Mouse (Mus musculus) Patski (cell line): Measurements from ENCODE around the gene Zdhhc14. TPM values are rescaled to one million over a fixed set of nuclear protein-coding genes. Genes with fewer than 3 reads are reported as not detected.
A peak's percentile ranks its signal among the peaks of the same experiment; 100 is the strongest.

Experiments used
- ATAC-seq: fragments of 100-300 bp; one replicate; pipeline ENCODE4 v1.8.0; 2021
- CTCF ChIA-PET: fragments of 350-600 bp; sonication (Branson Sonifier 250); formaldehyde crosslinking; loops from one replicate; lab custom pipeline; 2022; ENCODE audit warnings: inconsistent platforms; lab: Charles Lee
- POLR2A ChIA-PET: fragments of 350-600 bp; sonication (Branson Sonifier 250); formaldehyde crosslinking; loops from one replicate; lab custom pipeline; 2022; ENCODE audit warnings: antibody characterized with exemption, inconsistent platforms; lab: Charles Lee
- DNase-seq: peaks from one replicate; pipeline ENCODE4 v3.0.0-alpha.2; 2011; ENCODE audit warnings: low read depth, low spot score
- H3K27me3 ChIP-seq: fragments of 371-371 bp; one replicate; pipeline ENCODE4 v1.5.1; 2021
- CTCF ChIP-seq: fragments of 100-300 bp; IDR thresholded peaks from one replicate; pipeline ENCODE4 v1.5.1; 2021
- in situ Hi-C: fragments of 300-500 bp; cut with MboI; formaldehyde crosslinking; loops from 3 replicates; pipeline ENCODE4 v1.11.1; 2018; ENCODE audit warnings: low pct_unique_long_range_greater_than_20kb, mixed read lengths
- polyA plus RNA-seq: library from polyadenylated mRNA; unstranded; gene quantifications from one replicate; pipeline ENCODE4 v1.2.3, GENCODE M21; 2021

Zdhhc14 gene
- polyA plus RNA-seq, 1 experiment from 2014 or later = 2.4 TPM

DNA sequence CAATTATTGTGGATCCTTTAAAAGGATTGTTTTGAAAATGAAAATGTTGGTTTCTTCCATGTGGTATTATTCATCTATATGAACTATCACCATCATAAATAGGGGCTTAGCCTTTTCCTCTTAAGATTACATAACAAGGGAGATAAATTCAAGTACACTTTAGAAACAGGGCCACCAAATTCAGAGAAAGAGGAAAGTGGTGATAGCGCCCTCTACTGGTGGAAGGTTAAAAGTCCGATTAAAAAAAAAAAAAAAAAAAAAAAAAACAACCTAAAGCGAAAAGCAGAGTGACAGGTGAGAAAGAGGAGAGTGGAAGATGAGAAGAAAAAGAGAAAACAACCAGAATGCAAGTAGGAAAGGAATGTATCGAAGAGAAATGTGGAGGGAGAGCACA is 256.1 kb downstream of the Zdhhc14 start:
- no peak for ATAC-seq
- DNase-seq = no peak
- in situ Hi-C loops = loop anchor here (5.0 kb wide), 2 partner anchors 186 to 306 kb away; partner anchors contain the start of gene Tmem242
- H3K27me3 ChIP-seq = no peaks in the 10 kb centered on the region
- ChIA-PET CTCF (interaction anchor here (0.9 to 2.1 kb wide), 5 partner anchors 289 to 319 kb away, joined by 3 to 6 read pairs (median 4); partner anchors contain the start of gene Tmem242), POLR2A (interaction anchor here (0.7 to 1.0 kb wide), 2 partner anchors 309 to 400 kb away, joined by 3 to 6 read pairs; no protein-coding TSS in a partner anchor)
- peak; percentile 48 for TF ChIP-seq CTCF

DNA sequence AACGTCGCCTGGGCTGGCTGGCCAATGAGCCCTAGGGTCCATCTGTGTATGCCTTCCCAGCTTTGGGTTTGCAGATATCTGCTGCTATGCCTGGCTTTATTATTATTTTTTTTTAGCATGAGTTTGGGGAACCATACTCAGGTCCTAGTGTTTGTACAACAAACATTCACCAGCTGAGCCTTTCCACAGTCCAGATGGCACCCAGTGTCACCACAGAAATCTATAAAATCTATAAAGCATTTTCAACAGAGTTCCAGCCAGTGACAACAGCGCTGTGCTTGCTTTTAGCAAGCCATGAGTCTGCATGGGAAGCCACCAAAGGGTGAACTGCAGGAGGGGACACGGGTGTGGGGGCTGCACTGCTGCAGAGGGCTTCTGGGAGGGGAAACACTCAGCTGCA is 257.9 kb downstream of the Zdhhc14 start:
- no peak for TF ChIP-seq CTCF
- ChIA-PET POLR2A (no interaction called here), CTCF (interaction anchor here (1.8 to 5.2 kb wide), 2 partner anchors 309 to 321 kb away, joined by 11 to 38 read pairs; partner anchors contain the start of gene Tmem242)
- no peaks in the 10 kb centered on the region for H3K27me3 ChIP-seq
- DNase-seq (no peak), ATAC-seq (no peak)
- in situ Hi-C loops = no loop called here

DNA sequence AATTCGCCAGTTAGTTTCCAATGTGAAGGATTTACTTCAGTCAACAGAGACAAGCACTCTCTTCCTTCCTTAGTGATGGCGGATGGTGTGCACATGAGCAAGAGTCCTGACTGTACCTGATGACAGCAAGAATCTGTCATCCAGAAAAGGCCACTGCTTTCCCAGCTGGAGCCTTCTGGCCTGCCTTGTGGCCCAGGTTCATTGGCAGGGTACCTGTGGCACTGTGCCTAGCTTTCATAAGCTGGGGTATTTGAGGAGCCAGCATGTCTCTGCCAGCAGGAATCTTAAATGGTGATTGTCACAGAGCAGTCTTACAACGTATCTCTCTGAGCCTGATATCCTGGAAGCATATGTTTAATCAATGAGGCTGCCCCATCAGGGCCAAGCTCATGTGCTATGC is 258.7 kb downstream of the Zdhhc14 start:
- TF ChIP-seq CTCF = no peak
- POLR2A ChIA-PET = interaction anchor here (0.5 kb wide), 1 partner anchor 13 kb away, joined by 9 read pairs; no protein-coding TSS in a partner anchor
- H3K27me3 ChIP-seq = no peaks in the 10 kb centered on the region
- CTCF ChIA-PET = interaction anchor here (0.9 to 5.2 kb wide), 3 partner anchors 44 to 322 kb away, joined by 3 to 38 read pairs (median 11); partner anchors contain the start of gene Tmem242
- in situ Hi-C loops = no loop called here
- ATAC-seq (no peak), DNase-seq (no peak)

GRCm38 (mm10) chr17:5752322-5752715 is 260.0 kb downstream of the Zdhhc14 start:
- no peak for TF ChIP-seq CTCF
- ChIA-PET CTCF (interaction anchor here (1.0 to 5.2 kb wide), 8 partner anchors 17 to 329 kb away, joined by 3 to 38 read pairs (median 6); partner anchors contain the start of gene Tmem242), POLR2A (interaction anchor here (1.8 kb wide), 1 partner anchor 312 kb away, joined by 4 read pairs; the partner anchor contains the start of gene Tmem242)

GRCm38 (mm10) chr17:5752716-5753585 is 260.6 kb downstream of the Zdhhc14 start:
- DNase-seq = no peak
- TF ChIP-seq CTCF = peak; percentile 97
- ATAC-seq = no peak
- in situ Hi-C loops = no loop called here
- POLR2A ChIA-PET = interaction anchor here (1.8 kb wide), 1 partner anchor 313 kb away, joined by 4 read pairs; the partner anchor contains the start of gene Tmem242
- no peaks in the 10 kb centered on the region for H3K27me3 ChIP-seq
- CTCF ChIA-PET = interaction anchor here (0.6 to 5.2 kb wide), 14 partner anchors 12 to 330 kb away, joined by 3 to 38 read pairs (median 4); partner anchors contain the start of gene Tmem242

More at GRCm38 (mm10) chr17:5752322-5752715, 260.0 kb downstream of the Zdhhc14 start:
- in situ Hi-C loops = no loop called here
- ATAC-seq (no peak), DNase-seq (no peak)
- H3K27me3 ChIP-seq = no peaks in the 10 kb centered on the region

DNA sequence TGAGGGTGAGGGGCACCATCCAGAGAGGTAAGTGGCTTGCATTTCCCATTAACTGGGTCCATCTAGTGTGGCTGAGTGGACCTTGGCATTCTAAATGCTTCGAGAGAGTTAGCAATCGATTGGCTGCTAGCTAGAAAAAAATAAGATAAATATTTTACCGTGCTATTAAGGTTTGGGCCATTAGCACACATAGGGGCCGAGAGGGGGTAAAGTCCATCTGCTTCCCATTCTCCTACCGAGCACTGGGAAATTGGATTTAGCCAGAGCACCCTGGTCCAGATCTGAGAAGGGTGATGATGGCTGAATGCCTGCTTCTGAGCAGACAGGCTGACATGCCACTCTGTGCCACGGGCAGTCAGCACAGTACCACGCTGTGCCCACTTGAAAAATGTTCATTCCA is 263.1 kb downstream of the Zdhhc14 start:
- ChIA-PET CTCF (interaction anchor here (5.2 kb wide), 1 partner anchor 314 kb away, joined by 38 read pairs; the partner anchor contains the start of gene Tmem242), POLR2A (no interaction called here)
- TF ChIP-seq CTCF = no peak
- in situ Hi-C loops = no loop called here
- DNase-seq (no peak), ATAC-seq (no peak)
- H3K27me3 ChIP-seq = no peaks in the 10 kb centered on the region

DNA sequence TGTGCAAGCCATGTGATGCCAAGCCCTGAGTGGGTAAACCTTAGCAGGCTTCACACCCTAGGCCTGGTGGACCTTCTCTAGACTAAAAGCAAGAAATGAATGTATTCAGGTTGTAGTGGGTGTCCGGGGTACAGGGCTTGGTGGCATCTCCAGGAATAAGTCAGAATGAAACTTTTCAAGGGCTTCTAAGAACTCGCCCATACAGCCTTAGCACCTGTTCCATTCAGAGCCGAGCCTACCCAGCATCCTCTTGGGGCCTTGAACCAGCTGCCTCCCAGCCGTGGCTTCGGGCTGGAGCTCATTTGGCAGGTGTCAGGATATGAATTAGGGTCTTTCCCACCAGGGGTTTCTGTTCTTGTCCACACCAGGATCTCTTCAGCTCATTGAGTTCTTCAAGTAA is 263.7 kb downstream of the Zdhhc14 start:
- ChIA-PET CTCF (no interaction called here), POLR2A (no interaction called here)
- H3K27me3 ChIP-seq = no peaks in the 10 kb centered on the region
- no peak for TF ChIP-seq CTCF
- in situ Hi-C loops = no loop called here
- DNase-seq (no peak), ATAC-seq (no peak)

GRCm38 (mm10) chr17:5756855-5757254 is 264.5 kb downstream of the Zdhhc14 start:
- POLR2A ChIA-PET = no interaction called here
- no peak for DNase-seq
- no peak for ATAC-seq
- CTCF ChIA-PET = interaction anchor here (1.5 kb wide), 1 partner anchor 39 kb away, joined by 3 read pairs; no protein-coding TSS in a partner anchor
- H3K27me3 ChIP-seq = no peaks in the 10 kb centered on the region
- in situ Hi-C loops = no loop called here
- TF ChIP-seq CTCF = no peak

- no peak for DNase-seq
- ChIA-PET POLR2A (interaction anchor here (0.6 kb wide), 1 partner anchor 13 kb away, joined by 9 read pairs; no protein-coding TSS in a partner anchor), CTCF (interaction anchor here (1.3 kb wide), 1 partner anchor 33 kb away, joined by 3 read pairs; no protein-coding TSS in a partner anchor)
- no peak for ATAC-seq
- no peaks in the 10 kb centered on the region for H3K27me3 ChIP-seq
- no peak for TF ChIP-seq CTCF
- in situ Hi-C loops = no loop called here
These were observed 271.4 kb downstream of the Zdhhc14 start for GRCm38 (mm10) chr17:5763768-5764167.

DNA sequence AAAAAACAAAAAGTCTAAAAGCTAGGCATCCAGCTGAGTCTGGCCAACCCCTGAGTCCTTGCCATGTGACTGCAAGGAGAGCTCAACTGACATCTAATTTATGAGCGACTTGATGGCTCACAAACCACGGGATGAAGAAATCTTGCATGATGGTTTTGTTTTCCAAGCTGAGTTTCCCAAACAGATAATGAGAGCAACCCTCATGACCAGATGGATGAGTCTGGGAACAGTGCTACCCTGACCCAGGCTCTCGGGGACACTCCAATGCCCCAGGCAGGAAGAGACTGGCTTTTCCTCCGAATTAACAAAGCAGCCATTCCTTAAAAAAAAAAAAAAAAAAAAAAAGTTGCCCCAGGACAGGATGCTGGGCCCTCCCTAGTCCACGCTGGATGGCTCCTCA is 271.9 kb downstream of the Zdhhc14 start:
- DNase-seq (peak; percentile 44), ATAC-seq (peak; percentile 65)
- TF ChIP-seq CTCF = no peak
- no peaks in the 10 kb centered on the region for H3K27me3 ChIP-seq
- in situ Hi-C loops = no loop called here
- CTCF ChIA-PET = interaction anchor here (1.2 to 1.3 kb wide), 2 partner anchors 31 to 32 kb away, joined by 3 read pairs; no protein-coding TSS in a partner anchor
- POLR2A ChIA-PET = interaction anchor here (0.6 kb wide), 1 partner anchor 13 kb away, joined by 9 read pairs; no protein-coding TSS in a partner anchor
